Mouse (Mus musculus): Measurements from ENCODE around the gene Olfr744.
"Not testable (repeated sequence)": the region's sequence is repeated elsewhere in the genome, so short reads cannot be mapped to it uniquely, and the experiment has no call there.

Olfr744 gene

GRCm38 (mm10) chr14:50614579-50614978, at the start of gene Olfr744:
TSS of gene Olfr744 (plus strand) at chr14:50614879.
- no peak for DNase-seq (ENCODE audit: low read depth, low spot score)

GRCm38 (mm10) chr14:50573056-50573455, 41.6 kb upstream of the Olfr744 start:
- DNase-seq (ENCODE audit: low read depth, low spot score), result not testable (repeated sequence)

- no peak for DNase-seq (ENCODE audit: low read depth, low spot score)
These were observed 24.4 kb downstream of the Olfr744 start, which contains the start of gene Olfr745 for GRCm38 (mm10) chr14:50639088-50639487. TSS of gene Olfr745 (plus strand) at chr14:50639388.

GRCm38 (mm10) chr14:50646783-50647182, 32.1 kb downstream of the Olfr744 start, which contains the start of gene Olfr746:
TSS of gene Olfr746 (plus strand) at chr14:50647083.
- no peak for DNase-seq (ENCODE audit: low read depth, low spot score)
